Mouse (Mus musculus) G1E (cell line): Measurements from ENCODE around the gene Gm45713. TPM values are rescaled to one million over a fixed set of nuclear protein-coding genes. Genes with fewer than 3 reads are reported as not detected.

Experiments used
- ATAC-seq: 2 replicates; pipeline ENCODE4 v1.8.0; 2016; ENCODE audit warnings: mild to moderate bottlenecking; ENCODE audit not compliant: insufficient number of reproducible peaks, poor library complexity, low FRiP score, severe bottlenecking; ENCODE audit errors: extremely low read depth
- DNase-seq: peaks from one replicate; pipeline ENCODE4 v3.0.0; 2012; ENCODE audit warnings: low spot score
- H3K27me3 ChIP-seq: 2 replicates; pipeline ENCODE4 v1.6.1; 2012; ENCODE audit warnings: mild to moderate bottlenecking, low read length, inconsistent platforms; ENCODE audit not compliant: insufficient read depth
- H3K36me3 ChIP-seq: replicated peaks from 2 replicates; pipeline ENCODE3; 2012; ENCODE audit warnings: mild to moderate bottlenecking, inconsistent platforms
- H3K4me1 ChIP-seq: 2 replicates; pipeline ENCODE4 v1.6.1; 2012; ENCODE audit warnings: low read depth, low read length, inconsistent platforms, mixed read lengths; ENCODE audit not compliant: insufficient read depth
- H3K4me3 ChIP-seq: 2 replicates; pipeline ENCODE4 v1.5.1; 2012; ENCODE audit warnings: low read depth, mild to moderate bottlenecking, inconsistent platforms, low read length, moderate library complexity, mixed read lengths
- H3K9me3 ChIP-seq: replicated peaks from 2 replicates; pipeline ENCODE4 v1.6.1; 2012; ENCODE audit warnings: inconsistent platforms
- CTCF ChIP-seq: IDR thresholded peaks from 2 replicates; pipeline ENCODE4 v1.5.1; 2012; ENCODE audit warnings: low read depth, low read length, inconsistent platforms, mixed read lengths
- GATA1 ChIP-seq: IDR thresholded peaks from 2 replicates; pipeline ENCODE4 v1.6.1; 2012; ENCODE audit warnings: borderline replicate concordance, low read length, inconsistent platforms, mixed read lengths
- GATA2 ChIP-seq: IDR thresholded peaks from 2 replicates; pipeline ENCODE4 v1.6.1; 2012; ENCODE audit warnings: low read depth, low read length, inconsistent platforms, borderline replicate concordance
- POLR2AphosphoS5 ChIP-seq: IDR thresholded peaks from 2 replicates; pipeline ENCODE4 v1.6.1; 2012; ENCODE audit warnings: low read depth, low read length, inconsistent platforms; ENCODE audit not compliant: insufficient replicate concordance
- TAL1 ChIP-seq: conservative IDR thresholded peaks from 2 replicates; pipeline ENCODE4 v1.6.1; 2012; ENCODE audit warnings: low read depth, low read length, inconsistent platforms, mixed read lengths
- polyA plus RNA-seq: library from polyadenylated mRNA; stranded (reverse); fragments of >175 nt; gene quantifications from 2 replicates; pipeline ENCODE4 v1.2.3, GENCODE M21; 2012
- total RNA-seq, 2 experiments: library from RNA; stranded (forward) in 1 of 2; stranded (reverse) in 1 of 2; fragments of 200-1000 nt in 1 of 2; fragments of >200 nt in 1 of 2; fragmentation: Nextera tagmentation in 1 of 2; gene quantifications; 2 replicates each; pipeline ENCODE4 v1.2.3; 2014 to 2017

The Gm45713 gene
- total and polyA plus RNA-seq, 3 experiments, result 0.16 to 1.3 TPM; not detected in 1

DNA sequence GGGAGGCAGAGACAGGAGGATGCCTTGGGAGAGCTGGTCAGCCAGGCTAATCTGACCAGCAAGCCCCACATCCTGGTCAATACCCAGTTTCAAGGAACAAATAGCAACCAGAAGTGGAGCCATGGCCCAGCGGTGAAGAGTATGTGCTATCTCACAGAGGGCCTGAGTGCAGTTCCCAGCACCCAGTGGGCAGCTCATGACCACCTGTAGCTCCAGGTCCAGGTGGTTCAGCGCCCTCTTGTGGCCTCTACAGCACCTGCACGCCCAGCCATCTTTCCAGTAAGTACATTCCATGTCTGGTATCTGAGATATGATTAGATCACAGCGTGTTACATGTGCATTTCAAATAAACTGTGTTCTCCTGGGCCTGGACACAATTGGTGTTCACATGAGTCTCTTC is 49.9 kb downstream of the Gm45713 start:
- Histone ChIP-seq H3K4me3 (no peak overlapping the region), H3K9me3 (peaks cover 3% of the 10 kb centered on the region), H3K4me1 (peaks cover 38% of the 10 kb centered on the region), H3K27me3 (peaks cover 29% of the 10 kb centered on the region), H3K36me3 (no peaks in the 10 kb centered on the region)
- DNase-seq (no peak), ATAC-seq (no peak)
- peak; percentile 31; the same call in 1 of the 2 replicates for TF ChIP-seq CTCF
- no peak for TF ChIP-seq POLR2AphosphoS5
- no peak for TF ChIP-seq GATA1
- no peak for TF ChIP-seq TAL1

DNA sequence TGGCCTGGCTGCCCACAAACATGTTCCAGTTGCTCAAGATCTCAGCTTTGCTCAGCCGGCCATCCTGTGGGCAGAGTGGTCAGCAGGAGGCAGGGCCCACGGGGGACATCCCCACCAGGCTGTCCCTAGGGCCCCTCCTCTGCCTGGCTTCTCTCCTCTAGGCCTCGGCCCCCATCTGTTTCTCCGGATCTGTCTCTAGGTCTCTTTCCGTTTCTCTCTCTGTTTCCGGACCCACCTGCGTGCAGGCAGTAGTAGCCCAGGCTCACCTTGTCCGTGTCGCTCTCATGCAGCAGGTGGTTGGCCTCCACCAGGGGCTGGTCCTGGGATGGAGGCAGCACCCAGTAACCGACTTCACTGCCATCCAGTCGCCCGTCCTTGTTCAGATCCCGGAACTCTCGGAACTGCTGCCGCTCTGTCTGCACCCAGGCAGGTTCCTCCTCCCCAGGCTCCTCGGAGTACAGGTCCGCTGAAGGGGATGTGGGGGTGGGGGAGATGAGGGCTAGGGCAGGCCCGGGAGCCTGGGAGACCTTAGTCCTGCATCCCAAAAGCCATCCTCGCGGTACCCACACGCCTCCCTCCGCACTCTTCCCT is 52.6 kb downstream of the Gm45713 start:
- Histone ChIP-seq H3K4me1 (peaks cover 37% of the 10 kb centered on the region), H3K36me3 (peaks cover 7% of the 10 kb centered on the region)

DNA sequence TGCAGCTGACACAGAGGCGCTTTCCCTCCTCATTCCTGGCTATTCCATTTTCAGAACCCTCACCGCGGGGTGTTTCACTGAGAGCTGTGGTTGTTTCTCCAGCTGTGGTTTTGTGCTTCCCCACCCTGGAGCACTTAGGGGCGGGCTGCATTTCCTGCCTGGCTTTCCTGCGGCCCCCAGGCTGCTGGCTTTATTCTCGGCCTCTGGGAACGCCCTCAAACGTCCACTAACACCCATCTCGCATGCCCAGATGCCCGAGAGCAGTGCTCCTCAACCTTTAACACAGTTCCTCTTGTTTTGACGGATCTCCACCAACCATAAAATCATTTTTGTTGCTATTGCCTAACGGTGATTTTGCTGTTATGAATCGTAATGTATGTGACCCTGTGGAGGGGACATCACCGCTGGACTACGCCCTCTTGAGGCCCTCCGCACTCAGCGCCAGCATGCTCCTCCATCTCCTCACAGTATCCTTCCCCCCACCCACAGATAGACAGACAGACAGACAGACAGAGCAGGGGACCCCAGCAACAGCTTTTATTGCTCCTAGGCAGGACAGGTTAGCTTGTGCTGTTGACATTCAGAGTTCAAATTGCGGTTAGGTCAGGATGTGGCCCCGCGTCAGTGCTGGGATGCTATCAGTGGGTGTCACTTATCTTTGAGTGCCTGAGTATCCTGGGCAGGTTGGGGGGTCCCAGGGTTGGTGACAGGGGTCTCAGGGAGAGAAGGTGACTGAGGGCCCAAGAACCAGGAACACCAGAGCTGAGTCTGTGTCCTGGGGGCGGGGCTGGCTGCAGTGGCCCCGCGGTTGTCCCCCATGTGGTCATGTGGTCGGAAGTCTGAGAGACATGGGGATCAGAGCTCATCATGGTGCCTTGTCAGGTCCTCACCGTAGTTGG is 53.4 kb downstream of the Gm45713 start:
- Histone ChIP-seq H3K9me3 (peaks cover 3% of the 10 kb centered on the region), H3K4me3 (peak overlapping the region; percentile 25; the same call in 1 of the 2 replicates), H3K36me3 (peaks cover 14% of the 10 kb centered on the region), H3K27me3 (peaks cover 20% of the 10 kb centered on the region), H3K4me1 (peaks cover 36% of the 10 kb centered on the region)
- ATAC-seq (peak; percentile 31; the same call in 1 of the 2 replicates), DNase-seq (no peak)
- TF ChIP-seq GATA1 (no peak), TAL1 (no peak), GATA2 (no peak), POLR2AphosphoS5 (no peak), CTCF (0 out of 2 replicates have a peak, but pooled peaks have one; percentile 2)

More for the DNA sequence above, 52.6 kb downstream of the Gm45713 start:
- no peak for DNase-seq
- ATAC-seq, result no peak
- H3K9me3 ChIP-seq, result peaks cover 3% of the 10 kb centered on the region
- peaks cover 24% of the 10 kb centered on the region for H3K27me3 ChIP-seq
- no peak for TF ChIP-seq GATA2
- TF ChIP-seq TAL1, result no peak
- TF ChIP-seq GATA1, result no peak
- TF ChIP-seq POLR2AphosphoS5, result no peak
- no peak for TF ChIP-seq CTCF
- peak overlapping the region; percentile 25; the same call in 1 of the 2 replicates for H3K4me3 ChIP-seq

DNA sequence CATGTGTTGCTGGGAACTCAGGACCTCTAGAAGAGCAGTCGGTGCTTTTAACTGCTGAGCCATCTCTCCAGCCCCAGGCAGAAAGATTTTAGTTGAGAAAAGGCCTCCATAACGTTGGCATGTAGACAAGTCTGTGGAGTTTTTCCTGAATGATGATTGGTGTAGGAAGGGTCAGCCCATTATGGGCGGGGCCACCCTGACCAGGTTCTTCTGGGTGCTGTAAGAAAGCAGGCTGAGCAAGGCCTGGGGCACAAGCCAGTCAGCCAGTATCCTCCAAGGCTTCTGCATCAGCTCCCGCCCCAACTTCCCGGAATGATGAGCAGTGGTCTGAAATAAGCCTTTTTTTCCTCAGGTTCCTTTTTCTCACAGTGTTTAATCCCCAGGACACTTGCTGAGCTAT is 55.0 kb downstream of the Gm45713 start:
- DNase-seq, result no peak
- peaks cover 12% of the 10 kb centered on the region for H3K27me3 ChIP-seq
- TF ChIP-seq POLR2AphosphoS5 (no peak), TAL1 (no peak), GATA1 (no peak)
- H3K36me3 ChIP-seq, result peaks cover 30% of the 10 kb centered on the region
- H3K9me3 ChIP-seq, result peaks cover 1% of the 10 kb centered on the region
- no peak overlapping the region for H3K4me3 ChIP-seq
- H3K4me1 ChIP-seq, result peaks cover 41% of the 10 kb centered on the region
- ATAC-seq, result no peak

DNA sequence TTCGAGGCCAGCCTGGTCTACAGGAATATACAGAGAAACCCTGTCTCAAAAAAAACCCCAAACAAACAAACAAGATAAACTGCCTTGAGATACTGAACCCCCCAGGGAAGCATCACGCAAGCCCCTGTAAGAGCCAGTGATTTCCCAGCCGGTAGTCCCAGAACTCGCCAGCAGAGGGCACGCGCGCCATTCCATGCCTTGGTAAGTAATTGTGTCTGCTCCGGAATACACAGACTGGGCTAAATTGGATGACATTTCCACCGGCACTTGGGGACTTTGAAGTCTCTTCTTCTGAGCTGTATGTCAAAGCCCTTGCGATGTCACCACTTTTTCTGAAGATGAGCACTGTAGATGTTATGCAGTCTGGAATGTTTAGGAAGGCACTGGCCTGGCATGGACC is 56.2 kb downstream of the Gm45713 start:
- no peaks in the 10 kb centered on the region for H3K9me3 ChIP-seq
- no peak overlapping the region for H3K4me3 ChIP-seq
- peaks cover 42% of the 10 kb centered on the region for H3K36me3 ChIP-seq
- ATAC-seq (no peak), DNase-seq (peak; percentile 68)
- H3K4me1 ChIP-seq, result peaks cover 39% of the 10 kb centered on the region
- TF ChIP-seq CTCF, result peak; percentile 82
- TF ChIP-seq GATA1, result no peak
- H3K27me3 ChIP-seq, result peaks cover 7% of the 10 kb centered on the region

DNA sequence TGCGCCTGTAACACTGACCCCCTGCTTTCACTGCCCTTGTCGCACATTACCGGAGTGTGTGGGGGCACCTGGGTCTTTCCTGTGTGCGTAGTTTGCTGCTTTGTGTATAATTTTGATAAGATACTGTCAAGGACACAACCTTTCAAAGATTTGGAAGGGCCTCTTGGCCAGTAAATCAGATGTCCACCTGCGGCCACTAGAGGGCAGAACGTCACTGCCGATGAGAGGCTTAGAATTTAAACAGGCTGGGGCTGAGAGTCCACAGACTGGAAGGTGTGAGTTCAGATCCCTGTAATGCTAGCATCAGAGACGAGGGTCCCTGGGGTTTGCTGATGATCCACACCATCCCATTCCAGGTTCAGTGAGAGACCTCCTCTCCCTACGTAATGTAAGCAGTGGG is 57.5 kb downstream of the Gm45713 start:
- ATAC-seq (no peak), DNase-seq (peak; percentile 49)
- H3K4me1 ChIP-seq, result peaks cover 39% of the 10 kb centered on the region
- no peak for TF ChIP-seq GATA1
- TF ChIP-seq CTCF, result peak; percentile 71
- H3K9me3 ChIP-seq, result no peaks in the 10 kb centered on the region
- H3K4me3 ChIP-seq, result no peak overlapping the region
- H3K36me3 ChIP-seq, result peaks cover 55% of the 10 kb centered on the region
- peaks cover 2% of the 10 kb centered on the region; the same call in 1 of the 2 replicates for H3K27me3 ChIP-seq
